Mouse (Mus musculus): ENCODE results near the gene Cyp4x1. TPM values are rescaled to one million over a fixed set of nuclear protein-coding genes. Genes with fewer than 3 reads are reported as not detected.

The Cyp4x1 gene
- polyA plus RNA-seq, 1 experiment from 2014 or later, result 0.34 TPM

DNA sequence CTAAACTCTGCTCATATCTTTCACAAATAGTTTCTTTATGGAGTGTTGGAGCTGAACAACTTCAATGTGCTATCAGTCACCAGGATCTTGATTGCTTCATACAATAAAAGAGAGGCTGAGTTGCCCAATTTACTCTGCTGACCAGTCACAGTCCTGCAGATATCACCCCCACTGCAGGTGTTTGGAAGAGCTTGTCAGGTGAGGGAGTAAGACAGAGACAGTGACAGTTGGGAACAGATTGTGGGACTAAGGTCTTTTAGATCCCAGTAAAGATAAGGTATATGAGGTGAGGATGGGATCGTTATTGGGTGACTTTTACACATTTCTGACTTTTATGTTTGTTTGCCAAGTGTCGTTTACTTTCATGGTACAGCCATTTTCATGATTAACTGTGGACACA lies 22.9 kb downstream of the Cyp4x1 start:
- Histone ChIP-seq H3K27me3 (replicated peaks) (no peaks in the 10 kb centered on the region), H3K36me3 (no peaks in the 10 kb centered on the region), H3K4me1 (replicated peaks) (no peaks in the 10 kb centered on the region), H3K4me2 (replicated peaks) (no peak overlapping the region), H3K27ac (no peak overlapping the region), H3K9me3 (no peaks in the 10 kb centered on the region), H3K9ac (no peak overlapping the region), H3K4me3 (replicated peaks) (no peak overlapping the region)
- no peak for ATAC-seq
- WGBS, result 59% methylated on average over 2 of the region's 2 CpGs

- Histone ChIP-seq H3K4me3 (replicated peaks) (no peak overlapping the region), H3K4me2 (replicated peaks) (no peak overlapping the region), H3K27ac (no peak overlapping the region), H3K9ac (no peak overlapping the region), H3K9me3 (no peaks in the 10 kb centered on the region), H3K36me3 (no peaks in the 10 kb centered on the region), H3K4me1 (replicated peaks) (0 out of 2 replicates have a peak, but pooled peaks cover 2% of the 10 kb centered on the region), H3K27me3 (replicated peaks) (no peaks in the 10 kb centered on the region)
- 63% methylated on average over 4 of the region's 4 CpGs for WGBS
- ATAC-seq, result no peak
These were observed 30.6 kb downstream of the Cyp4x1 start for GRCm38 (mm10) chr4:115103510-115103909.

- ATAC-seq, result no peak
- Histone ChIP-seq H3K9ac (no peak overlapping the region), H3K27me3 (replicated peaks) (no peaks in the 10 kb centered on the region), H3K4me2 (replicated peaks) (0 out of 2 replicates have a peak overlapping the region, but pooled peaks have one; percentile 30), H3K9me3 (no peaks in the 10 kb centered on the region), H3K4me3 (replicated peaks) (no peak overlapping the region), H3K36me3 (no peaks in the 10 kb centered on the region), H3K4me1 (replicated peaks) (0 out of 2 replicates have a peak, but pooled peaks cover 5% of the 10 kb centered on the region), H3K27ac (no peak overlapping the region)
- 32% methylated on average over 6 of the region's 6 CpGs for WGBS
These were observed 32.4 kb downstream of the Cyp4x1 start for GRCm38 (mm10) chr4:115101682-115102081.

- Histone ChIP-seq H3K27me3 (replicated peaks) (peaks cover 10% of the 10 kb centered on the region; the same call in 1 of the 2 replicates), H3K4me1 (replicated peaks) (peaks cover 15% of the 10 kb centered on the region; the same call in 1 of the 2 replicates), H3K4me2 (replicated peaks) (peak overlapping the region; percentile 92), H3K4me3 (replicated peaks) (peak overlapping the region; percentile 21), H3K9me3 (no peaks in the 10 kb centered on the region), H3K27ac (peak overlapping the region; percentile 86), H3K36me3 (no peaks in the 10 kb centered on the region), H3K9ac (no peak overlapping the region)
- ATAC-seq, result peak; percentile 18; the same call in 1 of the 2 replicates
- WGBS, result 0% methylated on average over 6 of the region's 6 CpGs
These were observed 37.0 kb downstream of the Cyp4x1 start for GRCm38 (mm10) chr4:115097146-115097496.

GRCm38 (mm10) chr4:115096435-115097145 lies 37.5 kb downstream of the Cyp4x1 start:
- Histone ChIP-seq H3K4me2 (replicated peaks) (peak overlapping the region; percentile 92), H3K4me1 (replicated peaks) (peaks cover 13% of the 10 kb centered on the region; the same call in 1 of the 2 replicates), H3K27me3 (replicated peaks) (peaks cover 10% of the 10 kb centered on the region; the same call in 1 of the 2 replicates), H3K9ac (peak overlapping the region; percentile 41; the same call in 1 of the 2 replicates), H3K36me3 (no peaks in the 10 kb centered on the region), H3K4me3 (replicated peaks) (peak overlapping the region; percentile 43), H3K9me3 (no peaks in the 10 kb centered on the region), H3K27ac (peak overlapping the region; percentile 86)
- ATAC-seq, result peak; percentile 68
- 5% methylated on average over 11 of the region's 11 CpGs for whole genome bisulfite sequencing

GRCm38 (mm10) chr4:115095671-115096434 lies 38.2 kb downstream of the Cyp4x1 start:
- H3K9me3 ChIP-seq, result no peaks in the 10 kb centered on the region
- under 1% methylated on average over 31 of the region's 31 CpGs for WGBS
- peak overlapping the region; percentile 92 for H3K4me2 ChIP-seq (replicated peaks)
- peak overlapping the region; percentile 41 for H3K9ac ChIP-seq
- ATAC-seq, result peak; percentile 89
- H3K4me3 ChIP-seq (replicated peaks), result peak overlapping the region; percentile 43
- H3K4me1 ChIP-seq (replicated peaks), result peaks cover 13% of the 10 kb centered on the region; the same call in 1 of the 2 replicates
- H3K27me3 ChIP-seq (replicated peaks), result peaks cover 10% of the 10 kb centered on the region; the same call in 1 of the 2 replicates
- H3K36me3 ChIP-seq, result no peaks in the 10 kb centered on the region
- H3K27ac ChIP-seq, result peak overlapping the region; percentile 86

- Histone ChIP-seq H3K9me3 (no peaks in the 10 kb centered on the region), H3K9ac (no peak overlapping the region), H3K27ac (peak overlapping the region; percentile 7; the same call in 1 of the 2 replicates), H3K4me2 (replicated peaks) (no peak overlapping the region), H3K36me3 (no peaks in the 10 kb centered on the region), H3K27me3 (replicated peaks) (peaks cover 10% of the 10 kb centered on the region; the same call in 1 of the 2 replicates), H3K4me1 (replicated peaks) (peaks cover 13% of the 10 kb centered on the region; the same call in 1 of the 2 replicates), H3K4me3 (replicated peaks) (no peak overlapping the region)
- 75% methylated on average over 2 of the region's 2 CpGs for WGBS
- no peak for ATAC-seq
These were observed 40.0 kb downstream of the Cyp4x1 start for GRCm38 (mm10) chr4:115094056-115094455.

DNA sequence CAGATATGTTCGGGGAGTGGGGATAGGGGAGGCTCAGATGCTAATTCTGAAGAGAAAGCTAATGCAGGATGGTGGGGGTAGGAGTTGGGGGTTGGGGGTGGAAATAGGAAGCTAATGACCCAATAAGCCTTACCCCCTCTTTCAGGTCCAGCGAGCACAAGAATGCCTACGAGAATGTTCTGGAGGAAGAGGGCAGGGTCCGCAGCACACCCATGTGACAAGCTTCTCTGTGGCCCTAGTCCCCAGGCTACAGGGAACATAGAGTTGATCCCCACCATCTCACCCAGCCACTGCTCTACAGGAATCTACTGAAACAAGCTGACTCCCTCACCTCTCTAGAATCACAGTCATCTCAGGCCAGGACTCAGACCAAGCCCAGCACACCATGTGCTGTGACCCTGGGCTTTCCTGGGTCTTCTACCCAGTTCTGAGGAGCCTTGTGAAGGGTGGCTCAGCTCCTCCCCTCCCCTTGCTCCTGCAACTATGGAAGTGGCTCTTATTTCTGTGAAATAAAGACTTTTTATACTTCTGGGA lies 40.7 kb downstream of the Cyp4x1 start:
- Histone ChIP-seq H3K27ac (no peak overlapping the region), H3K9ac (no peak overlapping the region), H3K4me2 (replicated peaks) (0 out of 2 replicates have a peak overlapping the region, but pooled peaks have one; percentile 9), H3K27me3 (replicated peaks) (peaks cover 14% of the 10 kb centered on the region; the same call in 1 of the 2 replicates), H3K4me1 (replicated peaks) (peaks cover 13% of the 10 kb centered on the region; the same call in 1 of the 2 replicates), H3K9me3 (no peaks in the 10 kb centered on the region), H3K4me3 (replicated peaks) (no peak overlapping the region), H3K36me3 (no peaks in the 10 kb centered on the region)
- WGBS, result 79% methylated on average over 4 of the region's 4 CpGs
- no peak for ATAC-seq

DNA sequence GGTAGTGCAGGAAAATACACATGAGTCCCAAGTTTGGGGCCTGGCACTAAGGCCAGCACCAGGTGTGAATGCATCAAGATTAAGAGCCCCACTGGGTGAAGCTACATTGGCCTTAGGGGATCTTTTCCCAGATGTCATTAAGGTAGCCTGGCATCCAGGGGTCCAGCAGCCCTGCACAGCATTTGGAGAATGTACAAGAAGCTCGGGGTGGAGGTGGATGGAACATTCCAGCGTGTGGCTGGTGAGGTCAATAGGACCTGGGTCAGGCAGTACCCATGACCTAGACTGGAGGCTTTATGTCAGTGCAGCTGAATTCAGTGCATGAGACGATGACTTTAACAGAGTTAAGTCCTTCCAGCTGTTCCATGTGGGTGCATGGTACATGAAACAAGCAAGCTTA lies 42.3 kb downstream of the Cyp4x1 start:
- Histone ChIP-seq H3K9ac (no peak overlapping the region), H3K4me1 (replicated peaks) (peaks cover 12% of the 10 kb centered on the region; the same call in 1 of the 2 replicates), H3K4me2 (replicated peaks) (no peak overlapping the region), H3K27me3 (replicated peaks) (peaks cover 14% of the 10 kb centered on the region; the same call in 1 of the 2 replicates), H3K4me3 (replicated peaks) (no peak overlapping the region), H3K27ac (no peak overlapping the region), H3K9me3 (no peaks in the 10 kb centered on the region), H3K36me3 (no peaks in the 10 kb centered on the region)
- 77% methylated on average over 3 of the region's 3 CpGs for WGBS
- no peak for ATAC-seq

DNA sequence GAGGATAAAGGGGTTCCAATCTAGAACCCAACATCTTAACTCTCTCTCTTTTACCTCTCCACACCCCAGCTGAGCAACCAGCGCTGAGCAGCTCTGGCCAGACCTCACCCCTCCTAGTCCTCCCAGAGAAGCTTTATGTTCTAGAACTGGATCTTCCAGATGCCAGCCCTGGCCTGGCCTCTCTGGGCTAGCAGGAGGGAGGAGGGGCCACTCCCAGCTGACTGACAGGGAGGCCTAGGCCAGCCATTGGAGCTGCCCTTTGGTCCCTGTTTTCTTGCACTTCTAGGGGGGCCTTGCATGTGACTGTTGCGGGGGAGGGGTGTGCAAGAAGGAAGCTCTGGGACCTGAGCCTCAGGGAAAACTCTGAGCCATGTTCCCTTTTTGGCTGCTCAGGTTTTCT lies 43.5 kb downstream of the Cyp4x1 start:
- Histone ChIP-seq H3K27ac (peak overlapping the region; percentile 54; the same call in 1 of the 2 replicates), H3K4me2 (replicated peaks) (peak overlapping the region; percentile 48), H3K9ac (no peak overlapping the region), H3K9me3 (no peaks in the 10 kb centered on the region), H3K27me3 (replicated peaks) (peaks cover 11% of the 10 kb centered on the region; the same call in 1 of the 2 replicates), H3K4me1 (replicated peaks) (peaks cover under 1% of the 10 kb centered on the region; the same call in 1 of the 2 replicates), H3K36me3 (no peaks in the 10 kb centered on the region), H3K4me3 (replicated peaks) (peak overlapping the region; percentile 9; the same call in 1 of the 2 replicates)
- 37% methylated on average over 2 of the region's 2 CpGs for WGBS
- ATAC-seq, result peak; percentile 78

DNA sequence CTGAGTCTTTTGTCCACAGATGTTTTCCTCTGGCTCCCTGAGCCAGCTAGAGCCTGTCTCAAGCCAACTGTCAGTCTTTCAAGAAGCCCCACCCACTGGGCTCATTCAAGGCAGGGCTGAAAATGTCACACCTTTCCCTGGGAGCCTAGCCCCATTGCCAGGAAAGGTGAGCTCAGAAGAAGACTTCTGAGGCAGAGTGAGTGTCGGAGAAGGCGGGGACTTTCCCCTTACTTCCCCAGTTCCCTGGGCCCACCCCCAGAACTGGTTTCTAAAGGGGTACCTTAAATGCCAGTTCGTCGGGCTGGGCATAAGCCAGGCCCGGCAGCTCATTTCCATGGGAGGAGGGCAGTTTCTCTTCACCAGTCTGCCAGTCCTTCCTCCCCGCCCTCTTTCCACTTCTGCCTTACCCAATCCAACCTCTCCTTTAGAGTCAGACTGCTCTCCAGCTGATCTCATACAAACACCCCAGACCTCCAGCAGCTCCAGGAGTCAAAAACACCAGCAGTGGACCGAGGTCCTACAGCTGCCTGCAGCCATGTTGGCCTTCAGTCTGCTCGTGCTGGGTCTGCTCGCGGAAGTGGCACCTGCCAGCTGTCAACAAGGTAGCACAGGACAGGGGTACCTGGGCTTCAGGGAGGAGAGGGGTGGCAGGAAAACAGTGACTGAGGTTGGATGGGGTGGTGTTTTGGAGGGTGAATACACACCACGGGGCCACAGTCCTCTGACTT lies 45.3 kb downstream of the Cyp4x1 start, which contains the start of gene Pdzk1ip1:
Gene Pdzk1ip1, plus strand, starts transcription at position 98 of the 728 bp plus-strand sequence.
- Histone ChIP-seq H3K4me1 (replicated peaks) (no peaks in the 10 kb centered on the region; the same call in 1 of the 2 replicates), H3K27me3 (replicated peaks) (0 out of 2 replicates have a peak, but pooled peaks cover 4% of the 10 kb centered on the region), H3K9me3 (no peaks in the 10 kb centered on the region), H3K27ac (peak within 1 kb of the TSS; percentile 64), H3K4me2 (replicated peaks) (peak within 1 kb of the TSS; percentile 48), H3K9ac (peak within 1 kb of the TSS; percentile 39), H3K36me3 (no peaks in the 10 kb centered on the region), H3K4me3 (replicated peaks) (peak within 1 kb of the TSS; percentile 32)
- 17% methylated on average over 11 of the region's 11 CpGs for WGBS
- ATAC-seq, result peak; percentile 68
